Mouse (Mus musculus) ZHBTc4 (cell line): ENCODE results near the gene Ints13.
"Not testable (repeated sequence)": the region's sequence is repeated elsewhere in the genome, so short reads cannot be mapped to it uniquely, and the experiment has no call there.

Experiments used
- DNase-seq: peaks from one replicate; pipeline ENCODE4 v3.0.0-alpha.2; 2011; ENCODE audit warnings: low read depth, low spot score

Gene Ints13

GRCm38 (mm10) chr6:146577310-146578109, at the start of gene Ints13:
Gene Ints13, minus strand, starts transcription at chr6:146577835.
- peak; percentile 100 for DNase-seq

- no peak for DNase-seq
These were observed 39.0 kb upstream of the Ints13 start for GRCm38 (mm10) chr6:146616670-146617069.

GRCm38 (mm10) chr6:146615891-146616290, 38.3 kb upstream of the Ints13 start:
- no peak for DNase-seq

- no peak for DNase-seq
These were observed 36.9 kb upstream of the Ints13 start for GRCm38 (mm10) chr6:146614541-146614940.

GRCm38 (mm10) chr6:146613907-146614306, 36.3 kb upstream of the Ints13 start:
- peak; percentile 69 for DNase-seq

- no peak for DNase-seq
These were observed 35.1 kb upstream of the Ints13 start for GRCm38 (mm10) chr6:146612736-146613135.

- DNase-seq = no peak
These were observed 34.3 kb upstream of the Ints13 start for GRCm38 (mm10) chr6:146611897-146612296.

- DNase-seq = peak; percentile 39
These were observed 33.8 kb upstream of the Ints13 start for GRCm38 (mm10) chr6:146611385-146611784.

GRCm38 (mm10) chr6:146603651-146604050, 26.0 kb upstream of the Ints13 start:
- no peak for DNase-seq

GRCm38 (mm10) chr6:146602601-146603000, 25.0 kb upstream of the Ints13 start:
- no peak for DNase-seq

- DNase-seq = no peak
These were observed 7.5 kb upstream of the Ints13 start for GRCm38 (mm10) chr6:146585134-146585533.

- DNase-seq = no peak
These were observed 5.9 kb upstream of the Ints13 start for GRCm38 (mm10) chr6:146583366-146584046.

GRCm38 (mm10) chr6:146580381-146580926, 2.8 kb upstream of the Ints13 start:
- no peak for DNase-seq

- DNase-seq = peak; percentile 27
These were observed 951 bp upstream of the Ints13 start for GRCm38 (mm10) chr6:146578586-146578985.

- DNase-seq = peak; percentile 71
These were observed 486 bp upstream of the Ints13 start for GRCm38 (mm10) chr6:146578111-146578531.

GRCm38 (mm10) chr6:146576903-146577302, 732 bp downstream of the Ints13 start, which contains the start of gene Fgfr1op2:
Gene Fgfr1op2, plus strand, starts transcription at chr6:146577203.
- DNase-seq = no peak

- DNase-seq = no peak
These were observed 5.6 kb downstream of the Ints13 start for GRCm38 (mm10) chr6:146572073-146572472.

GRCm38 (mm10) chr6:146562461-146562860, 15.2 kb downstream of the Ints13 start:
- DNase-seq = not testable (repeated sequence)

- DNase-seq = no peak
These were observed 26.3 kb downstream of the Ints13 start for GRCm38 (mm10) chr6:146551326-146551725.

- DNase-seq = no peak
These were observed 27.2 kb downstream of the Ints13 start for GRCm38 (mm10) chr6:146550421-146550820.

- no peak for DNase-seq
These were observed 32.3 kb downstream of the Ints13 start for GRCm38 (mm10) chr6:146545289-146545865.

- DNase-seq = no peak
These were observed 33.0 kb downstream of the Ints13 start for GRCm38 (mm10) chr6:146544622-146545021.
